Mouse (Mus musculus) testis, adult 2 months (tissue): ENCODE data around the gene Elfn2. TPM values are rescaled to one million over a fixed set of nuclear protein-coding genes. Genes with fewer than 3 reads are reported as not detected.

Experiments used
- H3K27ac ChIP-seq: fragments of 200-500 bp; 2 replicates; pipeline ENCODE4 v1.5.1; 2012; ENCODE audit warnings: low read depth, low read length; ENCODE audit not compliant: control insufficient read depth, insufficient read depth
- H3K27me3 ChIP-seq: fragments of 200-500 bp; 2 replicates; pipeline ENCODE4 v1.6.1; 2012; ENCODE audit warnings: mild to moderate bottlenecking, low read length, moderate library complexity; ENCODE audit not compliant: control insufficient read depth, insufficient read depth
- H3K36me3 ChIP-seq: fragments of 200-500 bp; 2 replicates; pipeline ENCODE4 v1.6.1; 2012; ENCODE audit warnings: mild to moderate bottlenecking, low read length; ENCODE audit not compliant: control insufficient read depth, insufficient read depth
- H3K4me1 ChIP-seq: fragments of 200-500 bp; 2 replicates; pipeline ENCODE4 v1.6.1; 2012; ENCODE audit warnings: low read length; ENCODE audit not compliant: control insufficient read depth, insufficient read depth
- H3K4me3 ChIP-seq: fragments of 200-500 bp; 2 replicates; pipeline ENCODE4 v1.5.1; 2012; ENCODE audit warnings: low read depth, mild to moderate bottlenecking, low read length, moderate library complexity, mixed read lengths; ENCODE audit not compliant: control insufficient read depth
- CTCF ChIP-seq: fragments of 200-500 bp; IDR thresholded peaks from 2 replicates; pipeline ENCODE4 v1.5.1; 2012; ENCODE audit warnings: low read depth, mild to moderate bottlenecking, inconsistent platforms, low read length, moderate library complexity; ENCODE audit not compliant: control insufficient read depth, insufficient read depth, insufficient replicate concordance
- POLR2A ChIP-seq: fragments of 200-500 bp; IDR thresholded peaks from 2 replicates; pipeline ENCODE4 v1.6.1; 2012; ENCODE audit warnings: low read depth, mild to moderate bottlenecking, inconsistent platforms, low read length, moderate library complexity; ENCODE audit not compliant: control insufficient read depth
- polyA plus RNA-seq: library from polyadenylated mRNA; depleted of rRNA; stranded (reverse); fragments of >200 nt; gene quantifications from 2 replicates; pipeline ENCODE4 v1.2.3, GENCODE M21; 2012

The Elfn2 gene
- polyA plus RNA-seq, 1 experiment: 6.7 TPM

- Histone ChIP-seq H3K4me1 (0 out of 2 replicates have a peak, but pooled peaks cover 4% of the 10 kb centered on the region), H3K27me3 (no peaks in the 10 kb centered on the region), H3K4me3 (no peak overlapping the region), H3K36me3 (no peaks in the 10 kb centered on the region), H3K27ac (no peak overlapping the region)
- TF ChIP-seq POLR2A (no peak), CTCF (no peak)
Measured at GRCm38 (mm10) chr15:78710634-78711033, 7.9 kb downstream of the Elfn2 start.

- no peak for TF ChIP-seq POLR2A
- Histone ChIP-seq H3K4me3 (no peak overlapping the region), H3K36me3 (no peaks in the 10 kb centered on the region), H3K27me3 (no peaks in the 10 kb centered on the region), H3K4me1 (0 out of 2 replicates have a peak, but pooled peaks cover 4% of the 10 kb centered on the region), H3K27ac (no peak overlapping the region)
Measured at GRCm38 (mm10) chr15:78709767-78710166, 8.8 kb downstream of the Elfn2 start.

- Histone ChIP-seq H3K36me3 (no peaks in the 10 kb centered on the region), H3K4me3 (no peak overlapping the region), H3K27ac (no peak overlapping the region), H3K4me1 (no peaks in the 10 kb centered on the region), H3K27me3 (no peaks in the 10 kb centered on the region)
- TF ChIP-seq POLR2A (no peak), CTCF (no peak)
Measured at GRCm38 (mm10) chr15:78706630-78707029, 11.9 kb downstream of the Elfn2 start.

- Histone ChIP-seq H3K27ac (no peak overlapping the region), H3K4me1 (no peaks in the 10 kb centered on the region), H3K4me3 (no peak overlapping the region), H3K27me3 (no peaks in the 10 kb centered on the region), H3K36me3 (no peaks in the 10 kb centered on the region)
- no peak for TF ChIP-seq CTCF
Measured at GRCm38 (mm10) chr15:78704824-78705223, 13.7 kb downstream of the Elfn2 start.

GRCm38 (mm10) chr15:78704007-78704406 lies 14.6 kb downstream of the Elfn2 start:
- Histone ChIP-seq H3K36me3 (no peaks in the 10 kb centered on the region), H3K4me3 (no peak overlapping the region), H3K27me3 (no peaks in the 10 kb centered on the region), H3K27ac (no peak overlapping the region), H3K4me1 (no peaks in the 10 kb centered on the region)
- TF ChIP-seq POLR2A (no peak), CTCF (no peak)

GRCm38 (mm10) chr15:78700420-78700819 lies 18.2 kb downstream of the Elfn2 start:
- TF ChIP-seq CTCF (no peak), POLR2A (no peak)
- Histone ChIP-seq H3K27ac (no peak overlapping the region), H3K36me3 (no peaks in the 10 kb centered on the region), H3K4me3 (no peak overlapping the region), H3K4me1 (no peaks in the 10 kb centered on the region), H3K27me3 (no peaks in the 10 kb centered on the region)

- H3K27me3 ChIP-seq: no peaks in the 10 kb centered on the region
Measured at GRCm38 (mm10) chr15:78699513-78699912, 19.1 kb downstream of the Elfn2 start.

GRCm38 (mm10) chr15:78698491-78699135 lies 20.0 kb downstream of the Elfn2 start:
- TF ChIP-seq POLR2A (no peak), CTCF (no peak)
- Histone ChIP-seq H3K4me3 (no peak overlapping the region), H3K4me1 (no peaks in the 10 kb centered on the region), H3K27ac (no peak overlapping the region), H3K27me3 (no peaks in the 10 kb centered on the region), H3K36me3 (no peaks in the 10 kb centered on the region)

More at GRCm38 (mm10) chr15:78699513-78699912, 19.1 kb downstream of the Elfn2 start:
- Histone ChIP-seq H3K27ac (no peak overlapping the region), H3K4me1 (no peaks in the 10 kb centered on the region), H3K4me3 (no peak overlapping the region), H3K36me3 (no peaks in the 10 kb centered on the region)
- TF ChIP-seq POLR2A: no peak
- no peak for TF ChIP-seq CTCF

GRCm38 (mm10) chr15:78698084-78698483 lies 20.5 kb downstream of the Elfn2 start:
- Histone ChIP-seq H3K4me3 (no peak overlapping the region), H3K27ac (no peak overlapping the region), H3K4me1 (no peaks in the 10 kb centered on the region), H3K27me3 (no peaks in the 10 kb centered on the region), H3K36me3 (no peaks in the 10 kb centered on the region)
- TF ChIP-seq POLR2A (no peak), CTCF (no peak)
